Mouse (Mus musculus): ENCODE measurements around the gene Wbp2.

The Wbp2 gene

GRCm38 (mm10) chr11:116030088-116030897 lies 56.5 kb downstream of the Wbp2 start, which contains the start of gene Unk:
Gene Unk, plus strand, starts transcription at chr11:116030322.
- peak; percentile 98 for DNase-seq (ENCODE audit: low spot score)

DNA sequence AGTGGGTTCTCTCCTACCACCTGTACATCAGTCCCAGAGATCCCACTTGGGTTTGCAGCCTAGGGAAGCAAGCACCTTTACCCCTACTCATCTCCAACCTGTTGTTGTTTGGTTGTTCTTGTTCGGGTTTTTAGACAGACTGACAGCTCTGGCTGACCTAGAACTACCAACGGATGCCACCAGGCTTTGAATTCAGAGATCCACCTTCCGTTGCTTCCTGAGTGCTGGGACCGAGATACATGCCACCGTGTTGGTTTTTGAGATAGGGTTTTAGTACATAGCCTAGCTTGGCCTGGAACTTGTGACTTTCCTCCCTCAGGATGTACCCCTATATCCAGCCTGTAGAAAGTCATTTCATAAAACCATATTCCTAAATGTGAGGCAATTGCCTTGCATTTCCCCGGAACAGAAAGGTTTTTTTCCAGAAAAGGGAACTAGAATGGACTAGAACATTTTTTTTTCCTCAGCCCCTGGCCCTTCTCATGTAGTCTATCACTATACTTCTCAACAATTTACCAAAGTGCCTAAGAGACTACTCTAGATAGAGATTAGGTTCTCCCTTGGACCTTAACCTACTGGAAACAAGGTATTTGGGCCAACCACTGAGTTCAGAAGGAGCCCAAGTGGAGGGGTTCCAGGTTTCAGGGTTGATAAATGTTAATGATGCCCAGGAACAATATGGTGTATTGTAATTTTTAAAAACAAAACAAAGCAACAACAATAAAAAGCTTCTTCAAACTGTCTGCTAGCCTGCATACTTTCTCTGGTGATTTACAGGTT lies 57.5 kb downstream of the Wbp2 start:
- DNase-seq (ENCODE audit: low spot score), result no peak

All from MN1 (cell line).